Mouse (Mus musculus) heart, adult 2 months (tissue): ENCODE measurements around the gene Ptar1.

ENCODE experiments used
- CTCF ChIP-seq: fragments of 200-600 bp; IDR thresholded peaks from 2 replicates; pipeline ENCODE4 v1.8.1; 2022; ENCODE audit warnings: antibody characterized with exemption, mild to moderate bottlenecking, moderate library complexity
- POLR2A ChIP-seq: fragments of 200-500 bp; IDR thresholded peaks from 2 replicates; pipeline ENCODE4 v1.6.1; 2011; ENCODE audit warnings: mild to moderate bottlenecking, low read depth, low read length, control low read depth; ENCODE audit not compliant: insufficient read depth

GRCm38 (mm10) chr19:23771971-23772370 is 84.7 kb downstream of the Ptar1 start:
- TF ChIP-seq CTCF (peak; percentile 61), POLR2A (no peak)
